ENCODE assay signal across 8 mouse cellular contexts in the genomic region with DNA sequence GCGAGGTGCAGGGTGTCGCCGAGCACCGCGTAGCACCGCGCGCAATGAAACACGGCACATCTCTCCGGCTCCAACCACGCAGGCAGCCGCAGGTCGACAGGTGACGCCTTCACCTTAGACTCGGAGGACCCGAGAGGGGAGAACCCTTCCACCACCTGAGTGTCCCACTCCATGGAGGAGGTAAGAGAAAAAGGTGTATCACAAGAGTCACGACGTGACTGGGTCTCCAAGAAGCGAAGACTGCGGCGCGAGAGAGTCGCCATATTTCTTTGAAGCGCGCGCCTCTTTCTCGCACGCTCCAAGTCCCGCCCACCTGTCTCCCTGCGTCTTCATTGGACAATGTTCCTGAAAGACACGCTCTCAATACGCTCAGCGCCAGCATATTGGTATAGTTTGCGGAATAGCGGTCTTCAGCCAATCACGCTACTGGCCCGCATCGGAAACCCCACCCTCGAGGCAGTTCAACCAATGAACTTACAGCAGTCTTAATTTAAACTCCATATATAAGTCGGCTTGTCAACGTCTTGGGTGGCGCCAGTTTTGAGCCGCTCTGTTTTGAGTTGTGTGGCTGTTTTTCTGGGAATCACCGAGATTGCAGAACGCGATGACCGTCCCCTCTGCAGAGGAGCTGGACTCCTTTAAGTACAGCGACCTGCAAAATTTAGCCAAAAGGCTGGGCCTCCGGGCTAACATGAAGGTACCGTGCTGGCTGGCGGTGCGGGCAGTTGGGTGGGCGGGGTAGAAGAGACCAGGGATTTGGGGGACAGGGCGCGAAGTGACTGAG. TPM values are rescaled to one million over a fixed set of nuclear protein-coding genes. Genes with fewer than 3 reads are reported as not detected.
A peak's percentile ranks its signal among the peaks of the same experiment; 100 is the strongest.
DNase-seq lines count a peak whose midpoint lies in the region; ATAC-seq and TF ChIP-seq lines count a peak whose summit lies in the region.

TSS of gene Nusap1 (plus strand) at position 100 of the 784 bp plus-strand sequence.
TSS of gene Oip5 (minus strand) at position 271 of the 784 bp plus-strand sequence.

- H3K27me3 ChIP-seq in megakaryocyte, embryonic 14.5 days (replicated peaks), result no peaks in the 10 kb centered on the region

- no peaks in the 10 kb centered on the region for H3K9me3 ChIP-seq in megakaryocyte, embryonic 14.5 days

- no peaks in the 10 kb centered on the region for H3K4me1 ChIP-seq in cortical plate, adult 2 months (ENCODE audit: control insufficient read depth, insufficient read depth, low read length)
- peaks cover 38% of the 10 kb centered on the region for H3K4me1 ChIP-seq in megakaryocyte, embryonic 14.5 days

- DNase-seq in gastrocnemius, adult 8-10 months (ENCODE audit: low spot score in 2 of 2), result peak; percentile 80 to 86
- peak; percentile 95 for DNase-seq in hindlimb bud, embryonic 11.5 days (ENCODE audit: extremely low spot score, low read depth, low spot score)
- DNase-seq in left cerebral cortex, adult 8-10 months (ENCODE audit: low spot score in 2 of 2), result peak; percentile 69 to 96
- DNase-seq in right cerebral cortex, postnatal 10 days (ENCODE audit: low spot score in 2 of 2), result peak; percentile 96 to 98
- peak; percentile 84 for DNase-seq in urinary bladder, postnatal 25 days (ENCODE audit: low spot score)

- peak; percentile 99 for ATAC-seq in activated CD4-positive, CD25-positive, alpha-beta regulatory T cell, adult 4 months

- TF ChIP-seq CTCF in cortical plate, adult 2 months (IDR thresholded peaks at IDR 0.05; ENCODE audit: extremely low read depth, insufficient read depth, low read length), result no peak

- peak within 1 kb of the TSS; percentile 54 for H3K4me3 ChIP-seq in cortical plate, adult 2 months (ENCODE audit: insufficient read depth, low read length)
- peak within 1 kb of the TSS; percentile 97 for H3K4me3 ChIP-seq in megakaryocyte, embryonic 14.5 days (replicated peaks)

- peaks cover 5% of the 10 kb centered on the region for H3K36me3 ChIP-seq in megakaryocyte, embryonic 14.5 days (replicated peaks; ENCODE audit: low read length)

- 0 out of 2 replicates have a peak, but pooled peaks have one; percentile 6 for TF ChIP-seq POLR2A in cortical plate, adult 2 months (IDR thresholded peaks at IDR 0.05; ENCODE audit: extremely low read depth, insufficient read depth, low read length)

- no peak within 1 kb of the TSS for H3K27ac ChIP-seq in cortical plate, adult 2 months (ENCODE audit: insufficient read depth, low read length)

RNA-seq across cellular contexts. Expression of gene Nusap1, which starts in this region (rescaled TPM):
- 10 to 100 TPM; 39.2 to 40.2 TPM for polyA plus RNA-seq in activated CD4-positive, CD25-positive, alpha-beta regulatory T cell, adult 4 months (2017; shearing (Covaris generic))
- polyA plus RNA-seq in cortical plate, adult 2 months (2012; rRNA removed), result 0.30 and 0.61 TPM in 2 replicates
- total RNA-seq in gastrocnemius, adult 8-10 months (2022), result under 1 TPM in 2 of 4 experiments, not detected in 2; 0.10 to 0.38 TPM
- total RNA-seq in left cerebral cortex, adult 8-10 months (2022), result 1 to 10 TPM in 1 of 4 experiments, under 1 TPM in 3; 0.46 to 1.6 (median 0.56) TPM
- 1.3 TPM in 1 of 2 replicates, not detected in the other for polyA plus RNA-seq in megakaryocyte, embryonic 14.5 days (2012; ENCODE audit: insufficient read depth, low replicate concordance)

RNA-seq across cellular contexts. Expression of gene Oip5, which starts in this region (rescaled TPM):
- polyA plus RNA-seq in activated CD4-positive, CD25-positive, alpha-beta regulatory T cell, adult 4 months (2017; shearing (Covaris generic)), result 10 to 100 TPM in 1 of 2 experiments, 1 to 10 TPM in 1; 7.9 to 10.1 TPM
- 1.1 and 1.4 TPM in 2 replicates for polyA plus RNA-seq in cortical plate, adult 2 months (2012; rRNA removed)
- total RNA-seq in gastrocnemius, adult 8-10 months (2022), result under 1 TPM in 1 of 4 experiments, not detected in 3; 0.27 TPM
- 1 to 10 TPM in 3 of 4 experiments, under 1 TPM in 1; 0.70 to 2.0 (median 1.1) TPM for total RNA-seq in left cerebral cortex, adult 8-10 months (2022)
- polyA plus RNA-seq in megakaryocyte, embryonic 14.5 days (2012; ENCODE audit: insufficient read depth, low replicate concordance), result 4.8 TPM in 1 of 2 replicates, not detected in the other

Comparison
In these comparisons a context has a peak if more than half of its experiments do, and no peak if none do; other contexts are left out.
1. RNA of gene Nusap1 (polyA plus RNA-seq): 39.2 to 40.2 TPM in activated CD4-positive, CD25-positive, alpha-beta regulatory T cell, adult 4 months; 1.3 TPM in megakaryocyte, embryonic 14.5 days and 0.30 to 0.61 TPM in cortical plate, adult 2 months; every median in the first group is over 10 times any median in the second.
2. Peak in DNase-seq in gastrocnemius, adult 8-10 months; RNA of the genes that start here not detected or under 1 TPM.
3. Peak in every context shown above with its lines, with median percentiles within 50 percentile points of each other: DNase-seq.